Mouse (Mus musculus): ENCODE measurements around the gene Lta. TPM values are rescaled to one million over a fixed set of nuclear protein-coding genes. Genes with fewer than 3 reads are reported as not detected.

Lta gene
- total RNA-seq, 2 experiments from 2014 or later, result 0.42 to 0.72 TPM

DNA sequence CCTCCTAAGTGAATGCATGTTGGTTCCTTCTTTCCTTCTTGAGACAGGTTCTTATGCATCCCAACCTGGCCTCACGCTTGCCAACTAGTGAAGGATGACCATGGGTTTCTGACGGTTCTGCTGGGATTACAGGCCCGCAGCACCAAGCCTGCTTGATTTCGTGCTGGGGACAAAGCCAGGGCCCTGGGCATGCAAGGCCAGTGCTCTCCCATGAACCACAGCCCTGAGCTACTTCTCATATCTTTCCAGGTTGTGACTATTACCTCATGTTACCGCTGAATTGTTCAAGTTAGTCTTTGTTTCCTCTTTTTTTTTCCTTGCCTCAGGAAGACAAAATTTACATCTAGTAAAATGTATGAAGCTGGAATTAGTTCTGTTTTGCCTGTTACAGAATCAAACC is 12.2 kb downstream of the Lta start:
- intact Hi-C loops (cut with DNase I), result no loop called here
- no peak for DNase-seq (ENCODE audit: low spot score in 2 of 2)

DNA sequence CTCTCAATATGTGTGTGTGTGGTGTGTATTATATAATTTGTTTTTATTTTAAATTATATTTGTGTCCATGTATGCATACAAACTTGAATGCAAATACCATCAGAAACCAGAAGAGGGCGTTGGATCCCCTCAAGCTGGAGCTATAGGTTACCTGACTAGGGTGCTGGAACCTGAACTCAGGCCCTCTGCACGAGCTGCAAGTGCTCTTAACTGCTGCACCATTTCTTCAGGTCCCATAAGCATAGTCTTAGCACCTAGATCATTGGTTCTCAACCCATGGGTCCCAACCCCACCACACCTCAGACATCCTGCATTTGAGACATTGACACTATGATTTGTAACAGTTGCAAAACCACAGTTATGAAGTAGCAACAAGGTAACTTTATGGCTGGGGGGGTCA is 13.4 kb downstream of the Lta start:
- DNase-seq (ENCODE audit: low spot score in 2 of 2), result no peak
- intact Hi-C loops (cut with DNase I), result no loop called here

DNA sequence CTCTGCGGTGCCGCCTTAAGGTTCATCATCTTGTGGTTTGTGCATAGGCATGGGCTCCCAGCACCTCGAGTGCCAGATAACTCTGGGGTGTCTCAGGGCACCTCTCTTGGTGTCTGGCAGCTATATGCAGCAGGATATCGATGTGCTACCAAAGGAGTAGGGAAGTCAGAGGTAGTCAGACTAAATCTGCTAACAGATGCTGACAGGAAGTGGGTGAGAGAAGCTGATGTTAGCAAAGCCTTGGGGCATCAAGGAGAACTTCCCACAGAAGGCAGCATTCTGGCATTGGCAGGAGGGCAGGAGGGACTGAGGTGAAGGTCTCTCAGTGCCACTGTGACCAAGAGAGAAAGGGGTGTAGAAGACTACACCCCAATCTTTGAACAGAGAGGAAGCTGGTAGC is 15.1 kb downstream of the Lta start:
- DNase-seq (ENCODE audit: low spot score in 2 of 2), result no peak
- intact Hi-C loops (cut with DNase I), result no loop called here

DNA sequence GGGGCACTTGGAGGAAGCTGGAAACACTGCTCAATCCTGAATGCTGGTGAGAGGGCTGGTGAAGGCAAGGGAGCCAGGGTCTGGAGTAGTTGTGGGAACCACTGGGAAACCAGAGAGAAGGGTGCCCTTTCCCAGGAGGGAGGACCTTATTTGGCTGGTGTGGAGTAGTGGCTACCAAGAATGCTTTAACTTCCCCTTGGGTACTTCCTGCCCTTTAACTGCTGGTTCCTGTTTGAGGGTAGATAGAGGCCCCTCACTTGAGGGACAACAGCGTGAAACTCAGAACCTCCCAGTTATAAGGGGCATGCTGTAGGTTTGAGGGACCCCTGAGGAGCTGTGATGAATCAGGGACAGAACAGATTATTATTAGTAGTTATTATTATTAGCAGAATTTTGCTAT is 16.0 kb downstream of the Lta start:
- intact Hi-C loops (cut with DNase I), result no loop called here
- DNase-seq (ENCODE audit: low spot score in 2 of 2), result no peak

DNA sequence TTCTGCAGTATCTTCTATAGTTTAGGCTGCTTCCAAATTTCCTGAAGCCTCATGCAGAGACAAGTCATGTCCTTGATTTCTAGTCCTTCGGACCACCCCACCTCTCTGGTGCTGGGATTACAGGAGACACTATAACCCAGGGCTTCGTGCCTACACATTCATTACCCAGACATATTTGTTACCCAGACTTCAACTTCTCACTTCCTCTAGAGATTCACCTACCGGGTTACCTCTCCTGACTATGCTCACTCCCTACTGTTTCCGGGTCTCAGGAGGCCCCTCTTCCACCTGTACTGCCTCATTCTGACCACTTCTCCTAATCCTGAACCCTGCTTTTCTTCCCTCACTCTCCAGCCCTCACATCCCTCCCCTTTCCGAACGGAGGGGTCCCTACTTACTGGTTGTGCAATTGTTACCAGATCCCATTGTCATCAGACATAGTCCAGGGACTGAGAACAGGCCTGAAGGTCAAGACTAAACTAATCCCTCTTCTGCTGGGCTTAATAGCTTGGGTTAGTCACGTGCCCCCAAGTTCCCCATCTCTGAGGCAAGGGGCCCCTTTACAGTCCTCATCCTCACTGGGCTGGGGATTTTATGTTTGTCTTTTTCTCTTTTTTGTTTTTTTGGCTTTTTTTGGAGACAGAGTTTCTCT is 17.1 kb downstream of the Lta start, which contains the start of gene Lst1:
Gene Lst1 (minus strand): TSS at position 481 of the 652 bp plus-strand sequence.
- intact Hi-C loops (cut with DNase I), result no loop called here
- no peak for DNase-seq (ENCODE audit: low spot score in 2 of 2)

DNA sequence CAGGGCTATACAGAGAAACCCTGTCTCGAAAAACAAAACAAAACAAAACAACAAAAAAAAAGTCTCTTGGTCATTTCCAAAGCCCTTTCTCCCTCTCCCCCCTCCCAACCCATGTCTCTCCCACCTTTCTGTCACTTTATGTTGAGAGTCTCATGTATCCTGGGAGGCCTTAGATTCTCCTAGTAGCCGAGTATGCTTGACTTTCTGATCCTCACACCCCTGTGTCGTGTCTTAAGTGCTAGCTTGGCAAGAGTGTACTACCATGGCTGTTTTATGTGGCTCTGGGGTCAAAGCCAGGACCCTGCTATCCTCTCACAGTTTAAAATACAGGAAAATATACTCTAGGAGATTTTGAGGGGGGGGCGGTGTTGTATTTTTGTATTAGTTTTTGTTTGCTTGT is 17.8 kb downstream of the Lta start:
- intact Hi-C loops (cut with DNase I), result no loop called here
- no peak for DNase-seq (ENCODE audit: low spot score in 2 of 2)

DNA sequence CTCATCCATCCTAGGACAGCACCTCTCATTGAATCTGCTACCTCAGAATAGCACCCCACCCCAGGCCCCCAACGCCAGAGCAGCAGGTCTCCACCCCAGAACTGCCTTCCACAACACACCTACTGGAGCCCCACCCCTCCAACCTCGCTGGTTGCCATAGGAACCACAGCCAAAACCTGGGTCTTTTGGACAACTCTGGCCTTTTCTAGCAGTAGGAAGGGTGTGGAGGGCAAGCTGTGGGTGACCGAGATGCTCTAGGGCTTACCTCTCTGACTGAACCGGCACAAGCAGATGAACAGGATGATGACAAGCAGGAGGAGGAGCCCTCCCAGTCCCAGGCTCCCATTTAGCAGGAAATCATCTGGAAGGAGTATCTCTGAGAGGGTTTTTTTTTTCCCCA is 18.5 kb downstream of the Lta start:
- no peak for DNase-seq (ENCODE audit: low spot score in 2 of 2)
- intact Hi-C loops (cut with DNase I), result no loop called here

DNA sequence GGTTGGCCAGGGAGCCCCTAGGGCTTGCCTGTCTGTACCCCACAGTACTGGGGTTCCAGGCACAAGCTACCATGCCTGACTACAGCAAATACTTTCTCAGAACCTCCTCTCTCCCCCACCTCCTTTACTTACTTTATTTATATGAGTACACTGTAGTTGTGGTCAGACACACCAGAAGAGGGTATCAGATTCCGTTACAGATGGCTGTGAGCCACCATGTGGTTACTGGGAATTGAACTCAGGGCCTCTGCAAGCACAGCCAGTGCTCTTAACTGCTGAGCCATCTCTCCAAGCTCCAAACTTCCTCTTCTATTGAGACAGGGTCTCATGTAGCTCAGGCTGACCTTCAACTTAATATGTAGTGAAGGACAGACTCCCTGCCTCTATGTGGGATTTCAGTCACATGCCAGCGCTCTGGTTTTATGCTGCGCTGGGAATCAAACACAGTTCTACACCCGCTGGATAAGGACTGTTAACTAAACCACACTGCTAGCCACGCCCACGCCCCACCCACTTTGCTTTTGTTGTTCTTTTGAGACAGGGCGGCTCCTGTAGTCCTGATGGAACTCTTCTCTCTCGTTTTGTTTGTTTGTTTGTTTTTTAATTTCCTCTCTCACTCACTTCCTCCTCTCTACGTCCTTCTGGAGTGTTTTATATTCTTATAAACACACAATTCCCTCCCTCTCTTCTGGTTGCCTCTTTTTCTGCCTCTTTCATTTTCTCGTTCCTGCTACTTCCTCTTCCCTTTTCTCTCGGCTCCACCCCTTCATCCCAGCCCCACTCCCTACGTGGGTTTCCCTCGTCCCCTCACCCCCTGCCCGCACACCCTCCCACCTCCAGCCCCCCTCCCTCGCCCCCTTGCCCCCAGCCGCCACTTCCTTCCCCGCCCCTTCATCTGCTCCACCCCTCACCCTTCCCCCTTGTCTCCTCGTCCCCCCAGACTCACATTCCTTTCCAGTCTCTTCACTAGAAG is 19.2 kb downstream of the Lta start:
- intact Hi-C loops (cut with DNase I), result no loop called here
- no peak for DNase-seq (ENCODE audit: low spot score in 2 of 2)

DNA sequence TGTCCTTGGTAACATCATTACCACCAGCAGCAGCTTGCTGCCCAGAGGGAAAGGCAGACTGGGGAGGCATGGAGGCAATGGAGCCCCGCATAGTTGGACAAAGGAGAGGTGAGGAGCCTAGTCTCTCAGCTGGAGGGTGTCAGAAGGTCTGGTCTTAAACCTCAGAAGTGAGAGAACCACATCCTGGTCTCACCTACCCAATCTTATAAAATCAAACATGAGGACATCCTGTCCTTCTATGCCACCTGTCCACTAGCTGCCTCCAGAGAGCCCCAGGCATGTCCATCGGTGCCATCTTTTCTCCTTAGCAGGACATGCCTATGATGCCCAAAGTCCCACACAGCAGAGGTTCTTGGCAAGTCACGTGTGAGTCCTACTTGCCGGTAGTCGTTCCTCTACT is 25.1 kb downstream of the Lta start:
- intact Hi-C loops (cut with DNase I), result no loop called here
- DNase-seq (ENCODE audit: low spot score in 2 of 2), result no peak

DNA sequence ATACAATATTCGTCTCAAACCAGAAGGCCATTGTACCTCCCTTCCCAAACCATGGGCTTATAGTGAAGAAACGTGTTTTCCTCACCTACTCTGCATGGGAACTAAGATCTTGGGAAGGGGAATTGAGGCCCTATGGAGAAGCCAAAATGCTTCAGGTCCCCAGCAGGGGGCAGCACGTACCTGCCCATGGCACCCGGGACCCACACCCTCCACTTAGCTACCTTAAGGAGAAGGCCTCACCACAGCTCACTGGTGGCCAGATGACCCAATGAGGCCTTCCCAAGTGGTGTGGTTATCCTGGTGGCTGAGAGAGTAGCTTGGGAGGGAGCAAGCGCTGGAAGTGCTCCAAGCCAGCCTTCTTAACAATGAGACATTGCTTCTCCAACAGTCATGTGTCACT is 26.6 kb downstream of the Lta start:
- intact Hi-C loops (cut with DNase I), result loop anchor here (2.0 kb wide), 1 partner anchor 54 kb away; the partner anchor contains the start of gene Atp6v1g2
- peak in 1 of 2 experiments; percentile 62 for DNase-seq (ENCODE audit: low spot score in 2 of 2)

DNA sequence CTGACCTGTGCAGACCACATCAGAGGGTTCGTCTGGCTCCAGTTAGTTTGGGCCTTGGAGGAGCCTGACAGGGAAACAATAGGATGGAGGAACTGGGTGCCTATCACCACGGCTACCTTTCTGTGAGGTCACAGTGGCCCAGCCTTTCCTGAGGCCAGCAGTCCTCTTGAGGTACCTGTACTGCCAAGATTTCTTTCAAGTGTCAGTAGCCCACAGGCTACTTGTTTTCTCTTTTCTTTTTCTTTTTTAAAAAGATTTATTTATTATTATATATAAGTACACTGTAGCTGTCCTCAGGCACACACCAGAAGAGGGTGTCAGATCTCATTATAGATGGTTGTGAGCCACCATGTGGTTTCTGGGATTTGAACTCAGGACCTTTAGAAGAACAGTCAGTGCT is 29.2 kb downstream of the Lta start, which contains the start of gene Aif1:
Gene Aif1 (minus strand): TSS at position 101 of the 400 bp plus-strand sequence.
- no peak for DNase-seq (ENCODE audit: low spot score in 2 of 2)
- intact Hi-C loops (cut with DNase I), result no loop called here

DNA sequence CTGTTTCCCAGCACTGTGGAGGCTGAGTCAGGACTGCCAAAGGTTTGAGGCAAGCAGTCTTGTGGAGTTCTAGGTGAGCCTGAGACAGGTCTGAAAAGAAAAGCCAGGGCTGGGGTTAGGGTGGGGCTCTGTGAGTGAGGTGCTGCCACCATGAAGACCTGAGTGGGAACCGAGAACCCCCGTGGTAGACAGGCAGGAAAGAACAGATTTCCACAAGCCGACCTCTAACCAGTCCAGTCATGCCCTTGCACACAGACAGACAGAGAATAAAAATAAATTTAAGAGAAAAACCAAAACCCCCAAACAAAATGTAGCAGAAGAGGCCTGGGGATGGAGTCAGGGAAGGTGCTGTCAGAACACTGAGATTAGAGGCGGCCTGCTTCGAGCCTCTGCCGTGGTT is 29.8 kb downstream of the Lta start:
- DNase-seq (ENCODE audit: low spot score in 2 of 2), result no peak
- intact Hi-C loops (cut with DNase I), result no loop called here

DNA sequence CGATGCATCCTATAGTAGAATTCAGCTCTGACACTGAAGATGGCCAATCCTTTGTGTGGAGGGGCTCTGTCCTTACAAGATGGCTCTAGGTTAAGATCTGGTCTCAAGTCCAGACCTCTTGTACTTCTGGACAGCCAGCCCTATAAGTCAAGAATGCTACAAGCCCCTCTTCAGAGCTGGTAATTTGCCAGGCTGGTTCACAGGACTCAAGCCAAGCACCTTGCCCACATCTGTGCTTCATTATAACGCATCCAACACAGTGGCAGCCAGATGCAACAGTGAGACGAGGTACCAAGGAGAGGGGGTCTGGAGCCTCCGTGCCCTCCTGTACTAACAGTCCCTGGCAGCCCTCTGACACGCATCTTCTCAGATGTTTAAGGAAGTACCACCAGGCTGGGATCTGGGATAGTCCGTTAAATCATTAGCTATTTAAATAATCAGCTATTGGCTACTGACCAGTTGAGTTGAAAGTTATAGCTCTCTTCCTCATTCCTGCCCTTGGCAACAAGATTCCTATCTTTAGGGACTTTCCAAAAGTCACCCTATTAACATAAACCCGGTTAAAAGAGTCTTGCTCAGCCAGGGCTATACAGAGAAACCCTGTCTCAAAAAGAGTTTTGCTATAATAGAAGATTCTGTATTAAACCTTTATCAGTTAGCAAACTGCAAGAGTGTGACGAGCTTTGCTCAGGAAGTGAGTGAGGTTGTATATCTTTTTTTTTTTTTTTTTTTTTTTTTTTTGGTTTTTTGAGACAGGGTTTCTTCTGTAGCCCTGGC is 30.8 kb downstream of the Lta start:
- intact Hi-C loops (cut with DNase I), result no loop called here
- DNase-seq (ENCODE audit: low spot score in 2 of 2), result no peak

DNA sequence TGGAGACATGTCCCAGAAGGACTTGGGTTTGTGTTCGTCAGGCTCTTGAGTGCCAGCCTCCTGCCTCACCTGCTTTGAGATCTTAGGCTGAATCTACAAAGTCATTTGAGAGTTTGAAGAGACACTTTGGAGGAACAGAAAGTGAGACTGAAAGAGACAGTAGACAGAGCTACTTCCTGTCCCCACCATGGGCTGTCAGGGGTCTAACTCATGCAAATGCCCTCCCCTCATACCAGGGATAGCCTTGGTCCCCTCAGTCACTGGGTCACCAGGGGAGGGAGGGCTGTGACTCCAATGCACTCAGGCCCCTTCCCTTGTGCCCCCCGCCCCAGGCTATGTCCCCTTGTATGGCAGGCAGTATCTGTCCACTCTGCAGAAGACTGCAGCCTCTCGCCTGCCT is 31.8 kb downstream of the Lta start:
- DNase-seq (ENCODE audit: low spot score in 2 of 2), result no peak
- intact Hi-C loops (cut with DNase I), result no loop called here

DNA sequence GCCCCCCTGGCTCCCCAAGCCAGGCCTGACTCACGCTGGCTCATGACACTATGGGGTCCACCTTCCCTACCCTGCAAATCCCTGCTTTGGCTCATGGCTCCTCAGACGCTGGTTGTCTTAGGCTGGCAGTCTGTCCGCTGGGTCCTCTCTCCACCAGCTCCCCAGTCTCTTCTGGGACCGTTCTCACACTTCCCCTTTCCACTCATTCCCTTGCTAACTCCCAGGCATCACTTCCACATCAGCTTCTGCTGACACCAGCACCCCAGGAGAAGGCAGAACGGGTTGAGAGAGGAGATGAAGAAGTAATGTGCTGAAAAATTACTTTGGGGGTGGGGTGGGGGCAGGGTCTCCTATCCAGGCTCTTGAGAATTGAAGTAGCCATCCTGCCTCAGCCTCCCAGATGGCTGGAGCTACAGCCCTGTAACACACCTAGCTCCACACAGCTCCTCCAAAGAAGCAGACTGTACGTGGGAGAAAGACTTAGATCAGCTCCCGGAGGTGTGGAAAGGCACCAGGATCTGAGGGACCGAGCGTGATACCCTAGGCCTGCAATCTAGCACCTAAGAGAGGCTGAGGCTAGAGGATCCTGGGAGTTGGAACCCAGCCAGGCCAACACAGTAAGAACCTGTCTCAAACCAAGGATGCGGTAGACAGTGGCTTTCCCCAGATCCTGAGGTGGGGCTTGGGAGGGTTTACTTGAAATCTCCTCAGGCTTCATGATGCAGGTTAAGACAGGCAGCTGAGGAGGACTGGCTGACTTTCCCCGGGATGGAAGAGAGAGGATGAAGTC is 32.5 kb downstream of the Lta start:
- DNase-seq (ENCODE audit: low spot score in 2 of 2), result no peak
- intact Hi-C loops (cut with DNase I), result no loop called here

DNA sequence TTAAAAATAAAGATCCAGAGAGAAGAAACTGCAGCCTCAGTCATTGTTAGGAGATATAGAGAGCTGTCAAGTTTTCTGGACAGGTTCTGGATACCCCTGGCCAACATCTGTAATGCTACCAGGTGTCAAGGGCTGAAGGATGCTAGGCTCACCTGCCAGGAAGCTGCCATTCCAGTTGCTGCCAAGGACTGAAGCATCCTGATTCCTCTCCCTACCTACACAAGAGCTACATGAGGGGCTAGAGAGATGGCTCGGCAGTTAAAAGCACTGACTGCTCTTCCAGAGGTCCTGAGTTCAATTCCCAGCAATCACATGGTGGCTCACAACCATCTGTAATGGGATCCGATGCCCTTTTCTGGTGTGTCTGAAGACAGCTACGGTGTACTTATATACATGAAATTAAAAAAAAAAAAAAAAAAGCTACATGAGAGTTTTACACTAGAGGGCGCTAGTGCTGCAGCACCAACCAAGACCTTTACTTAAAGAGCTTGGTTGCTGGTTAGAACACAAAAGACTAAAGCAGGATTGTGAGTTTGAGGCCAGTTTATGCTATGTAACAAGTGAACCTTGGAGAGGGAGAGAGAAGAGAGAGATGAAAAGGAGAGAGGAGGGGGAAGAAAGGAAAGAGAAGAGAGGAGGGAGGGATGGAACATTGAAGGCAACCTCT is 36.5 kb downstream of the Lta start:
- intact Hi-C loops (cut with DNase I), result loop anchor here (2.0 kb wide), 1 partner anchor 64 kb away; the partner anchor contains the start of gene Atp6v1g2
- DNase-seq (ENCODE audit: low spot score in 2 of 2), result peak in 1 of 2 experiments; percentile 52

DNA sequence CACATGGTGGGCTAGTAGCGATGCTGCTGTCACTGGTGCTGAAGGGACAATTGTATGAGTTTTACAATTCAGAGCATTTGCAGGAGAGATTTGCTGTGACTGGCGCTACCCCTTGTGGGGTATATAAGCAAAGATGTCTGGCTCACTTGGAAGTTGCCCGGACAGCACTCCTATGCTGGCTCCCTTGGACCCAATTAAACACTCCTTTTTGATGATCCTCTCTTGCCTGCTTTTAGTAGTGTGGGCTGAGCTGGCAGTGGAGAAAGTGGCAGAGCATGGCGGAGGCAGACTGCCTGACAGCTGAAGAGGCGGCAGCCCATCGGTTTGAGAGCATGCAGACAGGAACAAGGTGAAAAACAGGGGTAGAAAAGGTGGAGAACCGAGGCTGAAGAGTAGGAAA is 37.4 kb downstream of the Lta start:
- no peak for DNase-seq (ENCODE audit: low spot score in 2 of 2)
- intact Hi-C loops (cut with DNase I), result loop anchor here (2.0 kb wide), 1 partner anchor 65 kb away; the partner anchor contains the start of gene Atp6v1g2

DNA sequence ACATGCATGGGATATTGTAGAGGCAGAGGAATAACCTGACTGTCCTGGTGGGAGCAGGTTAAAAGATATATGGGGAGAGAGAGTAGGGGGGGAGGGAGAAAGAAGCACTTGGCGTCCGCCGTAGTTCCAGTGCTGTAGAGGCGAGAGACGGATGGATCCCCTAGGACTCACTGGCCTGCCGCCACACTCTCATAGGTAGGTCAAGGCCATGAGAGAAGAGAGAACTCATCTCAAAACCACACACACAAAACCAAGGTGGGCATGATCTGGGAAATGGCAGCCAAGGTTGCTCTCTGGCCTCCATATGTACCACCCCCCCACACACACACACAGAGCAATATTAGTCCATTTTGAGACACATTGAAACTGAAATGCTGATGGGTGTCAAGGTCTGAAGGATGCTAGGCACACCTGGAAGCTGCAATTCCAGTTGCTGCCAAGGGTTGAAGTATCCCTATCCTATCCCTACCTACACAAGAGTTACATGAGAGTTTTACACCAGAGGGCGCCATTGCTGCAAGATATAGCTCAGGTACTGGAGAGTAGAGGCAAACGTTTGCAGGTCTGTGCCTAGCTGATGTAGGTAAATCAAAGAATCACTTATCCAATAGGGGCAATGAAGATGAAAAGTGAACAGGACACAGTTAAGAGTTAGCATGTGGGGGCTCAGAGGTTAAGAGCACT is 38.7 kb downstream of the Lta start:
- intact Hi-C loops (cut with DNase I), result no loop called here
- DNase-seq (ENCODE audit: low spot score in 2 of 2), result peak; percentile 81 to 87
